Mouse (Mus musculus): ENCODE data around the gene Rmnd5b. TPM values are rescaled to one million over a fixed set of nuclear protein-coding genes. Genes with fewer than 3 reads are reported as not detected.

The Rmnd5b gene
- total RNA-seq, 2 experiments from 2014 or later, result 56.1 to 61.9 TPM

- no peak overlapping the region for H3K27ac ChIP-seq
- DNase-seq (ENCODE audit: extremely low spot score in 1 of 2, low spot score in 2 of 2), result no peak
These were observed 12.9 kb upstream of the Rmnd5b start for GRCm38 (mm10) chr11:51648566-51648965.

DNA sequence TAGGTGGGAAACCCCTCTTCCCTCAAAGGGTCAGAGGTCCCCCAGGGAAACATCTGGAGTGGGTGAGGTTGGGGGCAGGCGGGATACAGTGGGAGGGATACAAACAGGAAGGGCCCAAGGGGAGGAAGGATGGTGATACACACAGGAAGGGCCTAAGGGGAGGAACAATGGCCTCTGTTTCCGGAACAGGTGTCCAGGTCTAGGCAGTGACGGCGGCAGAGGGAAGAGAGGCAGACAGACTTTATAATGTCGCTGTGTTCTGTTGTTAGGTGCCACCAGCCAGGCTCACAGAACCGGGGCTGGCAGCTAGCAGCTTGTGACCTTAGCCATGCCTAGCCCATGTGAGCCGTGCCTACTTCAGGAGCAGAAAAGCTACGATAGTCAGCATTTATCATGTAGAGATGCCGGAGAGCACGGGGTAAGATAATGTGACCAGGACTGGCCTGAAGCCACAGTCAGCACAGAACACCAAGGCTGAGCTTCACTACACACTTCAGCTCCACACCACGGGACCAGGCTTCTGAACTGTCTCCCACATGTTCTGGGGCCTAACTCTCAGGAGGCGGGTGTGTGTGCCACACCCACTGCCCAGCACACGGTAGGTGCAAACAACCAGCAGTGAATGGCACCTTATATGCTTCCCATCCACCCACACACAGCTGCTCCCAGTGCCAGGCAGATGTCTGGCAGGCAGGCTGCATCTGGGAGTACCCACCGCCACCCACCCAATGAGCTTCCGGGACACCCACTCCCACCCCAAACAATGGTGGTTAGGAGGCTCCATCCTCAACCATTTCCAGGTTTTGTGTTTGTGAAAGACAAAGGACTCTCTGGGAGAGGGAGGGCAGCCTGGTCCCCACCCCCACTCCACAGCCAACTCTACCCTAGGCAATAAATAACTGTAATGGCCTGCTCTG, 11.3 kb upstream of the Rmnd5b start:
- no peak for TF ChIP-seq CTCF (IDR thresholded peaks at IDR 0.05)
- intact Hi-C loops (cut with DNase I), result no loop called here
- DNase-seq (ENCODE audit: extremely low spot score in 1 of 2, low spot score in 2 of 2), result peak in 1 of 2 experiments; percentile 9
- Histone ChIP-seq H3K27ac (peak overlapping the region; percentile 53), H3K4me3 (no peak overlapping the region)

More at GRCm38 (mm10) chr11:51648566-51648965, 12.9 kb upstream of the Rmnd5b start:
- no peak overlapping the region for H3K4me3 ChIP-seq
- intact Hi-C loops (cut with DNase I), result no loop called here
- TF ChIP-seq CTCF (IDR thresholded peaks at IDR 0.05), result no peak

DNA sequence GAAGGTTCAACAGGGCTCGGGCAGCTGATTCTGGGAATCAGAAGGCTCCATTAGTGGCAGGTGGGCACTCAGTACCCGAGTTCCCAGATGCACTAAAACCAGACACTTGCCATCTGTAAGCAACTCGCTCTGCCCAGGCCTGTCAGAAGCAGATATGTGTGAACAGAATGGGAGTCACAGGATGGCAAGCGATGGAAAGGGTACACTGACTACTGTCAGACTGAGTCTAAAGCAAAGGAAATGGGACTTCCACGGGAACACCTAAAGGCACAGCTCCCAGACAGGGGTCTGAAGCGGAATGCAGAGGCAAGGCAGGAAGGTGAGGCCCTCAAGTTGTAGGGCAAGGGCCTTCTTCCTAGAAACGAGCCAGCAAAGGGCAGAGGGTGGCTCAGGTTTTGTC, 10.5 kb upstream of the Rmnd5b start:
- no peak for DNase-seq (ENCODE audit: extremely low spot score in 1 of 2, low spot score in 2 of 2)
- no peak for TF ChIP-seq CTCF (IDR thresholded peaks at IDR 0.05)
- intact Hi-C loops (cut with DNase I), result no loop called here
- Histone ChIP-seq H3K27ac (0 out of 2 replicates have a peak overlapping the region, but pooled peaks have one; percentile 53), H3K4me3 (no peak overlapping the region)

- Histone ChIP-seq H3K27ac (no peak overlapping the region), H3K4me3 (no peak overlapping the region)
- TF ChIP-seq CTCF (IDR thresholded peaks at IDR 0.05), result no peak
- intact Hi-C loops (cut with DNase I), result no loop called here
- DNase-seq (ENCODE audit: extremely low spot score in 1 of 2, low spot score in 2 of 2), result no peak
These were observed 9.6 kb upstream of the Rmnd5b start for GRCm38 (mm10) chr11:51645293-51645692.

GRCm38 (mm10) chr11:51644217-51644616, 8.5 kb upstream of the Rmnd5b start:
- TF ChIP-seq CTCF (IDR thresholded peaks at IDR 0.05), result no peak
- intact Hi-C loops (cut with DNase I), result no loop called here
- no peak overlapping the region for H3K4me3 ChIP-seq
- no peak overlapping the region for H3K27ac ChIP-seq
- no peak for DNase-seq (ENCODE audit: extremely low spot score in 1 of 2, low spot score in 2 of 2)

DNA sequence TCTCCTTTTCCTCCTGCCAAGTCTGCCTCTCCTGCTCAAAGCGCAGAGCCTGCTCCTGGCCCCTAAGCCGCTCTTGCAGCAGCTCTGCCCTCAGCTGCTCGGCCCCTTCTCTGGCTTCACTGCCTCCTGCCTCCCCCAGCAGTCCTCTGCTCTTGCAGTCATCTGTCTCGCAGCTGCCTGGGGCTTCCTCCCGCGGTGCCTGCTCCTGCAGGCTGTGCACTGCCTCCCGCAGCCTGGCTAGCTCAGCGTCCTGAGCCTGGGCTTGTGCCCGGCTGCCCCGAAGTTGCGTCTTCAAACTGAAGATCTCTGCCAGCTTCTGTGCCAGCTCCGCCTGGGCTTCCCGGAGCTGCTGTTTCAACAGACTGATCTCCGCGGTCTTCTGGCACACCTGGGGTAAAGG, 8.1 kb upstream of the Rmnd5b start:
- Histone ChIP-seq H3K4me3 (no peak overlapping the region), H3K27ac (peak overlapping the region; percentile 32; the same call in 1 of the 2 replicates)
- TF ChIP-seq CTCF (IDR thresholded peaks at IDR 0.05), result no peak
- intact Hi-C loops (cut with DNase I), result no loop called here
- DNase-seq (ENCODE audit: extremely low spot score in 1 of 2, low spot score in 2 of 2), result no peak

DNA sequence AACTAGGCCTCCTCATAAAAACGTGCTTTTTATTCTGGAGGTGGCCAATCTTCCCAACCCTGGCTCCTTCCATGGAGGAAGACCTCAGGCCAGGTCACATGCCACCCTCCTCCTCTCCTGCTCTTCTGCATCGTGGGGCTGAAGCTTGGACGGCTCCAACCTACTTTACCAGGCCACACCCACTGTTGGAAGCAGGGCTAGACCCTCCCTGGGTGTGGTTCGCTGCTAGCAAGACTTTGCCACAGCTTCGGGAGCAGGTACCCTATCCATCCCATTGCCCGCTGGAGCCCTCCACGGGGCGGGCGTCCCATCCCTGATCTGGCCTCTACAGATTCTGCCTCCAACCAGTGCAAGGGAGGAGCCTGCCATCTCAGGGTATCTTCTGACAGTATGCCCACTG, 7.5 kb upstream of the Rmnd5b start:
- Histone ChIP-seq H3K4me3 (no peak overlapping the region), H3K27ac (peak overlapping the region; percentile 32; the same call in 1 of the 2 replicates)
- TF ChIP-seq CTCF (IDR thresholded peaks at IDR 0.05), result no peak
- no peak for DNase-seq (ENCODE audit: extremely low spot score in 1 of 2, low spot score in 2 of 2)
- intact Hi-C loops (cut with DNase I), result no loop called here

- DNase-seq (ENCODE audit: extremely low spot score in 1 of 2, low spot score in 2 of 2), result no peak
- TF ChIP-seq CTCF (IDR thresholded peaks at IDR 0.05), result no peak
- Histone ChIP-seq H3K4me3 (no peak overlapping the region), H3K27ac (no peak overlapping the region)
- intact Hi-C loops (cut with DNase I), result no loop called here
These were observed 5.1 kb upstream of the Rmnd5b start for GRCm38 (mm10) chr11:51640748-51641147.

- H3K4me3 ChIP-seq, result no peak overlapping the region
- no peak for DNase-seq (ENCODE audit: extremely low spot score in 1 of 2, low spot score in 2 of 2)
- H3K27ac ChIP-seq, result no peak overlapping the region
- intact Hi-C loops (cut with DNase I), result loop anchor here (5.0 kb wide), 1 partner anchor 44 kb away; no protein-coding TSS in a partner anchor
- no peak for TF ChIP-seq CTCF (IDR thresholded peaks at IDR 0.05)
These were observed 2.8 kb upstream of the Rmnd5b start for GRCm38 (mm10) chr11:51638497-51638896.

DNA sequence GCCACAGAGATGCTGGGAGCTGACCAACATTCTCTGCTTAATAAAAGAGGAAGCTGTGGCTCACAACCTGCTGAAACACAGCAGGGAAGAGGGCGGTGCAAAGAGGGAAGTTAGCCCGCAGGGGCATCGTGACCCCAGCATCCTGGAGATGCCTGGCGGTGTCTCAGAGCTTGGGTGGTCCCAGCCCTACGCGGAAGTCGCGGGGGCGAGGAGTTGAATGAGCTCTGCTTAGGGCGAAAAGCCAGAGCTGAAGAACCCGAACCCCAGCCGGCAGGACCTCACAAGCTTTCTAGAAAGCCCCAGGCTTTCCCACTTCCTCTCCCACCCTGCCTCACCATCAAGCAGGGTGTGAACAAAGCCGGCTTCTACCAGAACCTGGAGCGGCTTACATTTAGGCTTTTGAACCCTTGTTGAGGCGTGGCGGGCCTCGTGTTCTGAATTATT, 2.3 kb upstream of the Rmnd5b start:
- H3K4me3 ChIP-seq, result peak overlapping the region; percentile 22; the same call in 1 of the 2 replicates
- peak overlapping the region; percentile 56 for H3K27ac ChIP-seq
- intact Hi-C loops (cut with DNase I), result loop anchor here (5.0 kb wide), 1 partner anchor 44 kb away; no protein-coding TSS in a partner anchor
- TF ChIP-seq CTCF (IDR thresholded peaks at IDR 0.05), result no peak
- DNase-seq (ENCODE audit: extremely low spot score in 1 of 2, low spot score in 2 of 2), result no peak

DNA sequence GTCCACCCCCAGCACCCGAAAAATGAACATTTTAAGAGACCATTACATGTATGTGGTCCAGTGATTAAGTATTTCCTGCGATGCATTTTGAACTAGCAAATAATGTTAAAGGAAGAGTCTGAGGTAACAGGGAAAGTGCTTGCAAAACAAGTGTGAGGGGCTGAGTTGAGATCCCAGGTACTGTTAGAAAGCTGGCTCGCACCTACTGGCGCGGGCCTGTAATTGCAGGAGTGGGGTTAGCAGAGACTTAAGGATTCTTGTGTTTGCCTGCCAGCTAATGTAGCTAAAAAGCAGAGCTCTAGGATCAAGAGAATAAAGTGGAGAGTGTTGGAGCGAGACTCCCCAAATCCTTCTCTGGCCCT, 608 bp upstream of the Rmnd5b start:
- Histone ChIP-seq H3K27ac (peak overlapping the region; percentile 96), H3K4me3 (peak overlapping the region; percentile 89)
- peak in 1 of 2 experiments; percentile 54 for DNase-seq (ENCODE audit: extremely low spot score in 1 of 2, low spot score in 2 of 2)
- TF ChIP-seq CTCF (IDR thresholded peaks at IDR 0.05), result peak; percentile 83
- intact Hi-C loops (cut with DNase I), result loop anchor here (5.0 kb wide), 1 partner anchor 46 kb away; no protein-coding TSS in a partner anchor

DNA sequence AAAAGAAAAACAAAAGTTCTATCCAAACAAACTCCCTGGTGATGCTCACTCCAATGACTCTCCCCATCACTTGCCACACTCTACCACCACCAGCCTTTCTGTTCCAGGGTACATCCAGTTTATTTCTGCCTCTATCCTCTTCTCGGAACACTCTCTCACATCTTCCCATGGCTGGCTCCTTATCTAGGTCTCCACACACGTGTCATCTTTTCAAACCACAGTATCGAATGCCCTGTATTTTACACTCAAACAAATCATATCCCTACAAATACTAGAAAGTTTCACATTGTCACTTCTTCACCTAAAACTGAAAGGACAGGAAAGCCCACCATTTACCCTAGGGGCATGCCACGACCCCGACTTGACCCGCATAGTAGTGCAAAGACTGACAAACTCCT, 570 bp downstream of the Rmnd5b start:
- TF ChIP-seq CTCF (IDR thresholded peaks at IDR 0.05), result no peak
- no peak for DNase-seq (ENCODE audit: extremely low spot score in 1 of 2, low spot score in 2 of 2)
- Histone ChIP-seq H3K27ac (peak overlapping the region; percentile 96), H3K4me3 (peak overlapping the region; percentile 89)
- intact Hi-C loops (cut with DNase I), result loop anchor here (1.0 to 5.0 kb wide), 3 partner anchors 12 to 51 kb away; partner anchors contain the start of gene Phykpl

Measured in left cerebral cortex, adult 2 months (tissue).